Mouse (Mus musculus) macrophage (primary cell): ENCODE measurements around the gene Rln3. TPM values are rescaled to one million over a fixed set of nuclear protein-coding genes. Genes with fewer than 3 reads are reported as not detected.

Experiments used
- H3K27ac ChIP-seq: fragments of 350-480 bp; formaldehyde crosslinking; 2 replicates; pipeline ENCODE4 v1.9.0; 2021
- H3K36me3 ChIP-seq: fragments of 350-480 bp; formaldehyde crosslinking; 2 replicates; pipeline ENCODE4 v1.9.0; 2021; ENCODE audit errors: inconsistent target
- H3K4me3 ChIP-seq: fragments of 350-480 bp; formaldehyde crosslinking; 2 replicates; pipeline ENCODE4 v1.9.0; 2021; ENCODE audit errors: inconsistent target
- H3K79me2 ChIP-seq: fragments of 350-480 bp; formaldehyde crosslinking; 2 replicates; pipeline ENCODE4 v1.9.0; 2021; ENCODE audit errors: inconsistent target
- WGBS: methylation state at CpG from one replicate; pipeline ENCODE4 v1.1.7; 2026; ENCODE audit warnings: inconsistent platforms; ENCODE audit not compliant: missing documents; 5-methylcytosine and 5-hydroxymethylcytosine counted together
- polyA plus RNA-seq: library from polyadenylated mRNA; stranded (reverse); fragments of 250-400 nt; gene quantifications from 3 replicates; pipeline ENCODE4 v1.2.4, GENCODE M21; 2018; ENCODE audit warnings: inconsistent platforms
- total RNA-seq, 78 experiments: library from RNA; depleted of rRNA; stranded (reverse); fragments of 250-400 nt; gene quantifications; 1 replicate in 9 of 78; 2 replicates in 24 of 78; 3 replicates in 43 of 78; 4 replicates in 2 of 78; pipeline ENCODE4 v1.2.4; 2018; ENCODE audit warnings: inconsistent platforms in 56 of 78

Gene Rln3
- not detected for total RNA-seq (2018; cell fraction: chromatin; rRNA removed)
- under 1 TPM in 1 of 26 experiments, not detected in 25; 0.26 TPM for total RNA-seq (2018; cell fraction: cytosol; rRNA removed)
- not detected for total RNA-seq (2018; cell fraction: nucleus; rRNA removed)
- polyA plus RNA-seq, result not detected in 3 replicates

DNA sequence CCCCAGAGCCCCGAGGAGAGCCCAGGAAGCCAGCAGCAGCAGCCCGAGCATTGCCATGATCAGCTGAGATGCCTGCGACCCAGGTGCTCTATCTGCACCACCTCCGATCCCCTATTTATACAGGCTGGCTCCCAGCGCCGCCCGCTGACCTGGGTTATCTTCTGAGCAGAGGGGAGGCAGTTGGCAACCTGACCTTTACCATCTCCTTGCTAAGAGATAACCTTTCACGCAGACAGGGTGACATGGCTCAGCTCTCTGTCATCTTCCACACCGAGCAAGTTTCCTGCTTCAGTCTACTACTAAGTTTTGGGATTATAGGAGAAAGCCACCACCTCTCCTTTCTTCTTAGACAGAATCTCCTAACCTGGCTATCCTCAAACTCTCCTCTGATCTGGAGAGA is at the start of gene Rln3:
Rln3 (minus strand) TSS at position 101 of the 400 bp plus-strand sequence.
- WGBS, result 80% methylated on average over 6 of the region's 9 CpGs
- Histone ChIP-seq H3K4me3 (no peak within 1 kb of the TSS), H3K27ac (no peak within 1 kb of the TSS), H3K79me2 (no peaks in the 10 kb centered on the region), H3K36me3 (no peaks in the 10 kb centered on the region)

DNA sequence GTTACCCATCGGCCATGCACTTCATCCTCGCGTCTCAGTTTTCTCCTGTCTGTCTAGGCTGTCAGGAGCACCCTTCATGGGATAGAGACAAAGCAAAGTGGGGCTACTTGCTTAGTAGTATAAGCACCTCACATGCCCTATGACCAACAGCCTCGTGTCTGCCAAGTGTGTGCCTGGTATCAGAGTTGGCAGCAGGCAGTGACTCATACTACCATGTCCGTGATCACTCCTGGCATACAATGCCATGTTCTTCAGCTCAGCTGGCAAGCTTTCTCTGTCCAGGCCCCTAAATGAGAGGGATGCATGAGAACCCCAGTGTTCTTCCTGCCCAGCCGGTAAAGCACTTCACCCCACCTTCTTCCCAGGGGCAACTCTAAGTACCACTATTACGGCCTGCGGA is 45.8 kb upstream of the Rln3 start:
- no peak overlapping the region for H3K4me3 ChIP-seq

DNA sequence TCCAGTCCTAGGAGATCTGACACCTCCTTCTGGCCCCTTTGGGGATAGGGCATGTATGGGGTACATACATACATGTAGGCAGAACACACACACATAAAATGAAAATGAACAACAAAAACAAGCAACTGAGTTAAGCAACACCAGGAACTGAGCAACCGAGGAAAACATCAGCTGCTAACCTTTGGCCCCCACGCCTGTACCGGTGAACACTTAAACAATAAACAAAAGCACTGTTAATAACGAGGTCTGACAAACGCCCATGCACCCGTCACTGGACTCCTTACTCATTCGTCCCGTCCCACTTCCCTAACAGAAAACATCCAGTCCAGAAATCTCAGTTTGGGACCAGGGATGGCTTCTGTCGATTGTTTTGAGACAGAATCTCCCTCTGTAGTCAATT is 44.5 kb upstream of the Rln3 start:
- no peak overlapping the region for H3K27ac ChIP-seq
- H3K36me3 ChIP-seq, result peaks cover 33% of the 10 kb centered on the region; the same call in 1 of the 2 replicates
- no peak overlapping the region for H3K4me3 ChIP-seq
- no peaks in the 10 kb centered on the region for H3K79me2 ChIP-seq
- 89% methylated on average over 9 of the region's 9 CpGs for WGBS

More for the DNA sequence above, 45.8 kb upstream of the Rln3 start:
- Histone ChIP-seq H3K79me2 (no peaks in the 10 kb centered on the region), H3K36me3 (peaks cover 34% of the 10 kb centered on the region; the same call in 1 of the 2 replicates), H3K27ac (no peak overlapping the region)
- 97% methylated on average over 8 of the region's 8 CpGs for whole genome bisulfite sequencing

DNA sequence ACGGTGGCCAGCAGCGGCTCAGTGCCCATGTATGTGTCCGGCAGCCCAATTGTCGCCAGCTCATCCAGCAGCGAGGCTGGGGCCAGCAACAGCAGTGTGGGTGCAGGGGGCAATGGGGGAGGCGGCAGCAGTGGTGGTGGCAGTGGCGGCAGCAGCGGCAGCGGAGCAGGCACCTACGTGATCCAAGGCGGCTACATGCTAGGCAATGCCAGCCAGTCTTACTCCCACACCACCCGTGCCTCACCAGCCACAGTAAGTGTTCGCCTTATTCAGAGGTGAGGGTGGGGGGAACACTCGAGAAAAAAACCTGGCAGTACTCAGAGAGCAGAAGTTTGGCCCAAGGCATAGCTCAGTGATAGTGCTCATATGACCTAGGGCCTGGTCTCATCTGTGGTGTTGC is 43.0 kb upstream of the Rln3 start:
- Histone ChIP-seq H3K27ac (no peak overlapping the region), H3K36me3 (peaks cover 44% of the 10 kb centered on the region), H3K79me2 (no peaks in the 10 kb centered on the region), H3K4me3 (no peak overlapping the region)
- WGBS, result 95% methylated on average over 13 of the region's 14 CpGs

DNA sequence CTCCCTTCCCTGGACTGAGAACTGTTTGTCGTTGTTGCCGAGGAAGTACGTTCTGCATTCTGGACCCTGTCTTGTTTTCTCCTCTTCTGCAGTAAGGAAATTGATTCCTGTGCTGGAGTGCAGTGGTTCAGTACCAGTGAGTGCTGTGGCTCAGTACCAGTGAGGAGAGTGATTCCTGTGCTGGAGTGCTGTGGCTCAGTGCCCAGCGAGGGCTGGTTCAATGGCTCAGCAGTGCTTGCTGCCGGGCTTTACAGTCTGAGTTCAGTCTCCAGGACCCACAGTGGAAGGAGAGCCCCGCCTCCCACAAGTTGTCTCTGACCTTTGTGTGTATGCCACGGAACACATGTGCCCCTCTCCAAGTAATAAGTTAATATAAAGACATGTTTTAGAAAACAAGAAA is 42.4 kb upstream of the Rln3 start:
- 97% methylated on average over 7 of the region's 7 CpGs for WGBS
- Histone ChIP-seq H3K79me2 (no peaks in the 10 kb centered on the region), H3K27ac (no peak overlapping the region), H3K36me3 (peaks cover 44% of the 10 kb centered on the region), H3K4me3 (no peak overlapping the region)

- Histone ChIP-seq H3K4me3 (no peak overlapping the region), H3K79me2 (no peaks in the 10 kb centered on the region), H3K36me3 (peaks cover 47% of the 10 kb centered on the region), H3K27ac (no peak overlapping the region)
- 96% methylated on average over 36 of the region's 42 CpGs for WGBS
These were observed 39.7 kb upstream of the Rln3 start for GRCm38 (mm10) chr8:84084341-84085115.

DNA sequence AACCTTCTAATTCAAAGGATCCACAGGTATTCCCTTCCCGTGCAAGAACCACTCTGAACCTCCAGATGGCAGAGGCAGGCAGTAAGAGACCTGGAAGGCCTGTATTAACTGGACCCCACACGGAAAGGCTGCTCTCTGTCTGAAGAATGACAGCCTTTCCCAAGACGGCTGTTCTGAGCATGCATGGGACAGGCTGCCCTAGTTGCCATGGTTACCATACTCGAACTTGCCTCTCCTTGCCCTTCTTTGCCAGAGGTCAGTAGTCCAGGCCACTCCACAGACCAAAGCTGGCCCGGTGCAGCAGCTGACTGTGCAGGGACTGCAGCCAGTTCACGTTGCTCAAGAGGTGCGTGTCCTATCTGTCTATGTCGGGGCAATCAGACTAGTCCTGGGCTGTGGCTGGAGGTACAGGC is 39.0 kb upstream of the Rln3 start:
- Histone ChIP-seq H3K36me3 (peaks cover 47% of the 10 kb centered on the region), H3K27ac (no peak overlapping the region), H3K79me2 (no peaks in the 10 kb centered on the region), H3K4me3 (no peak overlapping the region)
- 94% methylated on average over 8 of the region's 8 CpGs for WGBS

- peaks cover 5% of the 10 kb centered on the region; the same call in 1 of the 2 replicates for H3K79me2 ChIP-seq
- H3K27ac ChIP-seq, result no peak overlapping the region
- H3K4me3 ChIP-seq, result no peak overlapping the region
- peaks cover 39% of the 10 kb centered on the region for H3K36me3 ChIP-seq
- WGBS, result 93% methylated on average over 5 of the region's 5 CpGs
These were observed 34.4 kb upstream of the Rln3 start for GRCm38 (mm10) chr8:84079206-84079605.

GRCm38 (mm10) chr8:84076849-84077248 is 32.0 kb upstream of the Rln3 start:
- peaks cover 15% of the 10 kb centered on the region; the same call in 1 of the 2 replicates for H3K36me3 ChIP-seq
- WGBS, result 94% methylated on average over 3 of the region's 3 CpGs
- H3K79me2 ChIP-seq, result peaks cover 27% of the 10 kb centered on the region
- no peak overlapping the region for H3K4me3 ChIP-seq
- no peak overlapping the region for H3K27ac ChIP-seq

GRCm38 (mm10) chr8:84076412-84076811 is 31.6 kb upstream of the Rln3 start:
- peaks cover 31% of the 10 kb centered on the region for H3K79me2 ChIP-seq
- peaks cover 15% of the 10 kb centered on the region; the same call in 1 of the 2 replicates for H3K36me3 ChIP-seq
- WGBS, result 75% methylated on average over 1 of the region's 1 CpGs
- H3K27ac ChIP-seq, result no peak overlapping the region
- H3K4me3 ChIP-seq, result no peak overlapping the region

DNA sequence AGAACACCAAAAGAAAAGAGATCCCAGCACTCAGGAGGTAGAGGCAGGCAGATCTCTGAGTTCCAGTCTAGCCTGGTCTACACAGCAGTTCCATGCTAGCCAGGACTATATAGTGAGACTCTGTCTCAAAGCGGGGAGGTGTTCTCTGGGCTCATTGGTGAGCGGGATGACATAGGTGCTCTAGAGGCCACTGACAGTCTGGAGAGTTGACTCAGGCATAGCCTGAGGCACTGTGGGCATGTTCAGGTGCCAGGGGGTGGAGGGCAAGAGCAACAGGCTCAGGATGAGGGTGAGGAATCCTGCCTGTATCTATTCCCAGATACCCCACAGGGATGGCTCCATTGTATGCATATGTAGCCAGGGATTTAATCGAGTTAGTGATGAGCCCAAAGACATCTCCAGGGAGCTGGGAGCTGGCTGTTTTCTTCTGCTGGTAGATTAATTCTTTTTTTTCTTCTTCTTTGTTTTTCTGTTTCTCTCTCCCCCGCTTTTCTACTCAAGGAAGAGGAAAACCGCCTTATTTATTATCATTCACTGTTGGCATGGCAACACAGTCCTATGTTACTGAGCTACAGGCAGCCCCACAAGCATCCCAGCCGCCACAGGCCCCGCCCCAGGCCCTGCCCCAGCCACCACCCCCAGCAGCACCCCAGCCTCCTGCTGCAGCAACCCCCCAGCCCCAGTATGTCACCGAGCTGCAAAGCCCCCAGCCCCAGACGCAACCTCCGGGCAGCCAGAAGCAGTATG is 28.6 kb upstream of the Rln3 start:
- Histone ChIP-seq H3K36me3 (no peaks in the 10 kb centered on the region; the same call in 1 of the 2 replicates), H3K79me2 (peaks cover 61% of the 10 kb centered on the region), H3K4me3 (no peak overlapping the region), H3K27ac (no peak overlapping the region)
- WGBS, result 92% methylated on average over 10 of the region's 10 CpGs

DNA sequence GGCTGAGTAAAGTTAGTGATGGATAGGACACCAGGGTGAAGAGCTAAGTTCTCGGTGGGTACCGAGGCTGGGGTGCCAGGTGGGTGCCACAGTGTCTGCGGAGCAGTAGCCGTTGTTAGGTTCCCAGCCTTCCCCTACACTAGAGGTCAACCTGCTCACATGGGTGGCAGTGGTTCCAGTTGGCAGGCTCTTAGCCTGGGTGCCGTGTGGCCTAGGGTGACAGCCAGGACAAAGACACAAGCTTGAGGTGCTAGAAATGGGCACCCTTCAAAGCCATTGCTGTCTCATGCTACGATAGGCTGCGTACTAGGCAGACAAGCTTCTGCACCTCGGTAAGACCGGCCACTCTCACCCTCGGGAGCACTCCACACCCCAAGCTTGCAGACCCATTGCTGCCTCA is 27.5 kb upstream of the Rln3 start:
- no peak overlapping the region for H3K27ac ChIP-seq
- 98% methylated on average over 10 of the region's 10 CpGs for WGBS
- H3K79me2 ChIP-seq, result peaks cover 72% of the 10 kb centered on the region
- H3K4me3 ChIP-seq, result no peak overlapping the region
- no peaks in the 10 kb centered on the region; the same call in 1 of the 2 replicates for H3K36me3 ChIP-seq

GRCm38 (mm10) chr8:84071921-84072320 is 27.1 kb upstream of the Rln3 start:
- Histone ChIP-seq H3K36me3 (no peaks in the 10 kb centered on the region; the same call in 1 of the 2 replicates), H3K27ac (no peak overlapping the region), H3K4me3 (no peak overlapping the region), H3K79me2 (peaks cover 73% of the 10 kb centered on the region)
- WGBS, result 74% methylated on average over 3 of the region's 3 CpGs

- 97% methylated on average over 2 of the region's 2 CpGs for WGBS
- Histone ChIP-seq H3K36me3 (no peaks in the 10 kb centered on the region; the same call in 1 of the 2 replicates), H3K27ac (no peak overlapping the region), H3K4me3 (no peak overlapping the region), H3K79me2 (peaks cover 73% of the 10 kb centered on the region)
These were observed 25.9 kb upstream of the Rln3 start for GRCm38 (mm10) chr8:84070667-84071066.

DNA sequence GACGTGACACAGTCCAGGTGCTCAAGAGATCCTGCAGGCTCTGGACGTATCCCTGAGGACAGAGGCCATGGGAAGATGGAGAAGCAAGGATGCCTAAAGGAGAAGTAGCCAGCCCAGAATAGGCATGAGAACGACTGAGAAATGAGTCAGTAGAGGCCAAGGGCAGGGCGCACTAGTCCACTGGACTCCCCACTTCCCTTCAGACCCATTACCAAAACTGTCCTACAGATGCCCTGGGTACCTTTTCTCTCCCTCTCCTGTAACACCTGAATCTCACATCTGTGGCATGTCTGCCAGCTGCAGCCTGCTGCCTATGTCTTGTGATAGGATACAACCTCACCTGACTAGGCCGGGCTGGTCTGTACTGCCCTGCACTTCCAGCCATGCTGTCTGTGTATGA is 25.4 kb upstream of the Rln3 start:
- Histone ChIP-seq H3K79me2 (peaks cover 73% of the 10 kb centered on the region), H3K36me3 (no peaks in the 10 kb centered on the region; the same call in 1 of the 2 replicates), H3K4me3 (no peak overlapping the region), H3K27ac (peak overlapping the region; percentile 32)
- WGBS, result 58% methylated on average over 5 of the region's 5 CpGs
